Mouse (Mus musculus) forebrain, postnatal 0 days (tissue): ENCODE data around the gene Plxna1. TPM values are rescaled to one million over a fixed set of nuclear protein-coding genes. Genes with fewer than 3 reads are reported as not detected.

Experiments used
- ATAC-seq: fragments of 200-750 bp; cut with Nextera tagmentation; 2 replicates; pipeline ENCODE4 v1.8.0; 2017; ENCODE audit warnings: mild to moderate bottlenecking, moderate library complexity
- DNase-seq: peaks from one replicate; pipeline ENCODE4 v3.0.0-alpha.2; 2015
- H3K27ac ChIP-seq: fragments of 300-500 bp; sonication (generic); 2 replicates; pipeline ENCODE4 v1.5.1; 2014; ENCODE audit warnings: low read depth, mild to moderate bottlenecking, antibody characterized with exemption, low read length, moderate library complexity, mixed read lengths
- H3K27me3 ChIP-seq: fragments of 300-500 bp; sonication (generic); 2 replicates; pipeline ENCODE4 v1.6.1; 2014; ENCODE audit warnings: mild to moderate bottlenecking, low read length, mixed read lengths; ENCODE audit not compliant: insufficient read depth
- H3K36me3 ChIP-seq: fragments of 300-500 bp; sonication (generic); 2 replicates; pipeline ENCODE4 v1.6.1; 2014; ENCODE audit warnings: mild to moderate bottlenecking, moderate library complexity; ENCODE audit not compliant: insufficient read depth
- H3K4me1 ChIP-seq: fragments of 300-500 bp; sonication (generic); 2 replicates; pipeline ENCODE4 v1.6.1; 2014; ENCODE audit warnings: antibody characterized with exemption; ENCODE audit not compliant: insufficient read depth
- H3K4me2 ChIP-seq: fragments of 300-500 bp; sonication (generic); 2 replicates; pipeline ENCODE4 v1.6.1; 2014; ENCODE audit warnings: low read depth, mild to moderate bottlenecking, moderate library complexity
- H3K4me3 ChIP-seq: fragments of 300-500 bp; sonication (generic); 2 replicates; pipeline ENCODE4 v1.5.1; 2014; ENCODE audit warnings: low read depth, low read length, mixed read lengths
- H3K9ac ChIP-seq: fragments of 300-500 bp; sonication (generic); 2 replicates; pipeline ENCODE4 v1.6.1; 2014; ENCODE audit warnings: mild to moderate bottlenecking
- H3K9me3 ChIP-seq: fragments of 300-500 bp; sonication (generic); 2 replicates; pipeline ENCODE4 v1.6.1; 2016; ENCODE audit warnings: low read length
- CTCF ChIP-seq: sonication (generic); IDR thresholded peaks from 2 replicates; pipeline ENCODE4 v1.5.1; 2016; ENCODE audit warnings: antibody characterized with exemption, control low read depth, low read depth
- WGBS: fragments of 180-500 bp; shearing (Covaris S2); extraction: QIAGEN DNeasy Blood & Tissue Kit; methylation state at CpG from one replicate; pipeline ENCODE4 v1.1.7; 2014; 5-methylcytosine and 5-hydroxymethylcytosine counted together
- polyA plus RNA-seq: library from polyadenylated mRNA; unstranded; fragments of >200 nt; fragmentation: Nextera tagmentation; extraction: Ambion mirVana; gene quantifications from 2 replicates; pipeline ENCODE4 v1.2.1, GENCODE M21; 2015
- total RNA-seq: library from RNA; depleted of rRNA; stranded (reverse); fragments of >200 nt; gene quantifications from 2 replicates; pipeline ENCODE4 v1.2.3, GENCODE M21; 2014; rRNA removed

The Plxna1 gene
- 78.2 and 111 TPM in 2 replicates for total RNA-seq
- polyA plus RNA-seq, result 20.3 and 42.1 TPM in 2 replicates

- H3K27ac ChIP-seq, result peak within 1 kb of the TSS; percentile 74
- peaks cover 31% of the 10 kb centered on the region for H3K4me1 ChIP-seq
- H3K4me2 ChIP-seq, result peak within 1 kb of the TSS; percentile 99
- H3K9ac ChIP-seq, result peak within 1 kb of the TSS; percentile 78
- no peaks in the 10 kb centered on the region for H3K36me3 ChIP-seq
- DNase-seq (peak; percentile 86), ATAC-seq (peak; percentile 80)
- 2% methylated on average over 63 of the region's 110 CpGs for WGBS
- H3K9me3 ChIP-seq, result no peaks in the 10 kb centered on the region
- H3K4me3 ChIP-seq, result peak within 1 kb of the TSS; percentile 89
- TF ChIP-seq CTCF, result peak; percentile 60
- no peaks in the 10 kb centered on the region for H3K27me3 ChIP-seq
These were observed at the start of gene Plxna1 for GRCm38 (mm10) chr6:89362281-89363106. Gene Plxna1 (minus strand): TSS chr6:89362620.

DNA sequence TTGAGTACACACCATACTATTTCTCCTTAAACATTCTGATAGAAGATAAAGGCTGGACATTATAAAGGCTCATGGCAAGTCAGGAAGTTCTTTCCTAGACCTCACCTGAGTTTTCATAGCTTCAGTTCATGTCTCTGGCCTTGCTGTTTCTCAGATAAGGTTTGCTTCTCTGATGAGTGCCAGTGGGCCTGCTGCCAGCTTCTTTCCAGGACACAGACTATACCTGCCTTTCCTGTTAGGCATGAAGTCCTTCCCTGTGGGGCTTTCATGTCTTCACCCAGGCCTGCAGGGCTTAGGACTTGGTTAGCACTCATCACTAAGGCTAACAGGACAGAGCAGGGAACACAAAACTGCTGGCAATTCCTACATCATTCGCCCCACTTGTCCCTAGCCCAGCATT, 46.6 kb upstream of the Plxna1 start:
- no peak for TF ChIP-seq CTCF
- H3K9me3 ChIP-seq, result no peaks in the 10 kb centered on the region
- H3K4me1 ChIP-seq, result no peaks in the 10 kb centered on the region
- no peaks in the 10 kb centered on the region for H3K36me3 ChIP-seq
- ATAC-seq (no peak), DNase-seq (no peak)
- no peak overlapping the region for H3K4me2 ChIP-seq
- no peak overlapping the region for H3K27ac ChIP-seq
- WGBS, result 97% methylated on average over 1 of the region's 1 CpGs
- no peak overlapping the region for H3K4me3 ChIP-seq
- no peak overlapping the region for H3K9ac ChIP-seq
- no peaks in the 10 kb centered on the region for H3K27me3 ChIP-seq

DNA sequence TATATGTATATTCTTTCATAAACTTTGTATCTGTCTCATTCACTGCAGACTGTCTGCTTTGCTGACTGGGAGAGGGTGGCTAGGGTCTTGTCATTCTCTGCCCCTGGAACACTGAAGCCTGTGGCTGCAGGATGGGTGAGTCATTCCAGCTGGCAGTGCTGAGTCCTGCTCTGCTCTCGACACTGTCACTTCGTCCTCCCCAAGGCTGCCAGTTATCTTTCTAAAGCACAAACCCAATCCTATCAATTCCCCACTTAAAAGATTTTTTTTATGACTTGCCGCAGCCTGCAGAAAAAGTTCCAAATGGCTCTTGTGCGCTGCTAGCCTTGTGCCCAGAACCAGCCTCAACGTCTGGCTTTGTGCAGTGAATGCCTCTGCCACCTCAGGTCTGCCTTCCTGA, 45.8 kb upstream of the Plxna1 start:
- Histone ChIP-seq H3K27ac (no peak overlapping the region), H3K9me3 (no peaks in the 10 kb centered on the region), H3K4me2 (no peak overlapping the region), H3K9ac (no peak overlapping the region), H3K27me3 (no peaks in the 10 kb centered on the region), H3K36me3 (no peaks in the 10 kb centered on the region), H3K4me3 (no peak overlapping the region), H3K4me1 (no peaks in the 10 kb centered on the region)
- ATAC-seq (no peak), DNase-seq (no peak)
- no peak for TF ChIP-seq CTCF
- 68% methylated on average over 5 of the region's 5 CpGs for WGBS

- Histone ChIP-seq H3K4me2 (no peak overlapping the region), H3K9ac (no peak overlapping the region), H3K4me1 (no peaks in the 10 kb centered on the region), H3K4me3 (no peak overlapping the region), H3K9me3 (no peaks in the 10 kb centered on the region), H3K27ac (no peak overlapping the region), H3K36me3 (no peaks in the 10 kb centered on the region), H3K27me3 (no peaks in the 10 kb centered on the region)
- WGBS, result 36% methylated on average over 3 of the region's 3 CpGs
- peak; percentile 30 for DNase-seq
- peak; percentile 59 for ATAC-seq
- no peak for TF ChIP-seq CTCF
These were observed 44.9 kb upstream of the Plxna1 start for GRCm38 (mm10) chr6:89407247-89407889.

DNA sequence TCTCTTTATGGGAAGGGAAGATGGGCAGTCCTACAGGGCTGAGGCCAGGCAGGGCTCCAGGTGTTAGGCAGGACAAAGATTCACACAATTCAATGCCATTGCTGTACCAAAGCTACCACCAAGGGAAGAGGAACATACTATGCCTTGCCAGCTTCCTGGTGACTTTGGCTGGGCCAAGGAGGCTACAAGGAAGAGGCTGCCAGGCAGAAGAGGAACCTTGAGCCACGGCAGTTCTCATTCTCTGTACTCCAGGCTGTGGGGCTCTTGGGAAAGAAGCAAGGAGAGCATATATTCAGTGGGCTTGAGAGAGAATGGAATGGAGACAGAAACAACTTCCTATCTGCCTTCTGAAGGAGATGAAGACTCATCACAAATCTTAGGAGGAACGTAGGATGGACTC, 42.5 kb upstream of the Plxna1 start:
- WGBS, result 95% methylated on average over 2 of the region's 2 CpGs
- H3K9me3 ChIP-seq, result no peaks in the 10 kb centered on the region
- no peak overlapping the region for H3K4me3 ChIP-seq
- no peak overlapping the region for H3K9ac ChIP-seq
- no peak overlapping the region for H3K4me2 ChIP-seq
- H3K27me3 ChIP-seq, result no peaks in the 10 kb centered on the region
- no peak overlapping the region for H3K27ac ChIP-seq
- ATAC-seq, result no peak
- no peak for TF ChIP-seq CTCF
- DNase-seq, result no peak
- no peaks in the 10 kb centered on the region for H3K4me1 ChIP-seq
- no peaks in the 10 kb centered on the region for H3K36me3 ChIP-seq

GRCm38 (mm10) chr6:89403257-89404225, 41.1 kb upstream of the Plxna1 start:
- TF ChIP-seq CTCF, result no peak
- ATAC-seq (no peak), DNase-seq (no peak)
- H3K27ac ChIP-seq, result no peak overlapping the region
- no peaks in the 10 kb centered on the region for H3K36me3 ChIP-seq
- no peaks in the 10 kb centered on the region; the same call in 1 of the 2 replicates for H3K4me1 ChIP-seq
- H3K4me2 ChIP-seq, result no peak overlapping the region
- 73% methylated on average over 2 of the region's 2 CpGs for WGBS
- no peaks in the 10 kb centered on the region for H3K27me3 ChIP-seq
- H3K9ac ChIP-seq, result no peak overlapping the region
- no peaks in the 10 kb centered on the region for H3K9me3 ChIP-seq
- no peak overlapping the region for H3K4me3 ChIP-seq
